Mouse (Mus musculus) liver, embryonic 13.5 days (tissue): ENCODE data around the gene Fndc3a. TPM values are rescaled to one million over a fixed set of nuclear protein-coding genes. Genes with fewer than 3 reads are reported as not detected.

Experiments
- ATAC-seq: fragments of 200-750 bp; cut with Nextera tagmentation; 2 replicates; pipeline ENCODE4 v1.8.0; 2017; ENCODE audit warnings: low read depth, mild to moderate bottlenecking, moderate number of reproducible peaks, moderate library complexity
- DNase-seq: peaks from one replicate; pipeline ENCODE4 v3.0.0; 2022
- H3K27ac ChIP-seq: fragments of 300-500 bp; sonication (generic); 2 replicates; pipeline ENCODE4 v1.5.1; 2015; ENCODE audit warnings: moderate library complexity, mild to moderate bottlenecking, inconsistent platforms
- H3K27me3 ChIP-seq: fragments of 300-500 bp; sonication (generic); 2 replicates; pipeline ENCODE4 v1.6.1; 2015; ENCODE audit warnings: mild to moderate bottlenecking, inconsistent platforms
- H3K36me3 ChIP-seq: fragments of 300-500 bp; sonication (generic); 2 replicates; pipeline ENCODE4 v1.6.1; 2015; ENCODE audit warnings: mild to moderate bottlenecking, inconsistent platforms
- H3K4me1 ChIP-seq: fragments of 300-500 bp; sonication (generic); replicated peaks from 2 replicates; pipeline ENCODE4 v1.6.1; 2015; ENCODE audit warnings: inconsistent platforms
- H3K4me2 ChIP-seq: fragments of 300-500 bp; sonication (generic); 2 replicates; pipeline ENCODE4 v1.6.1; 2015; ENCODE audit warnings: inconsistent platforms, mild to moderate bottlenecking, moderate library complexity
- H3K4me3 ChIP-seq: fragments of 300-500 bp; sonication (generic); replicated peaks from 2 replicates; pipeline ENCODE4 v1.5.1; 2015; ENCODE audit warnings: mild to moderate bottlenecking, inconsistent platforms
- H3K9ac ChIP-seq: fragments of 300-500 bp; sonication (generic); 2 replicates; pipeline ENCODE4 v1.6.1; 2015; ENCODE audit warnings: mild to moderate bottlenecking, inconsistent platforms
- H3K9me3 ChIP-seq: fragments of 300-500 bp; sonication (generic); replicated peaks from 2 replicates; pipeline ENCODE4 v1.6.1; 2016; ENCODE audit warnings: inconsistent platforms
- WGBS: fragments of 180-500 bp; shearing (Covaris S2); methylation state at CpG from one replicate; pipeline ENCODE4 v1.1.7; 2015; ENCODE audit not compliant: insufficient replicate concordance; 5-methylcytosine and 5-hydroxymethylcytosine counted together
- polyA plus RNA-seq: library from polyadenylated mRNA; unstranded; fragments of >200 nt; fragmentation: Nextera tagmentation; extraction: Ambion mirVana; gene quantifications from 2 replicates; pipeline ENCODE4 v1.2.1, GENCODE M21; 2015

Gene Fndc3a
- polyA plus RNA-seq, 1 experiment from 2014 or later = 11.1 TPM

- Histone ChIP-seq H3K27ac (no peak overlapping the region), H3K4me2 (no peak overlapping the region), H3K36me3 (no peaks in the 10 kb centered on the region), H3K4me1 (no peaks in the 10 kb centered on the region; the same call in 1 of the 2 replicates), H3K9me3 (no peaks in the 10 kb centered on the region), H3K27me3 (no peaks in the 10 kb centered on the region), H3K9ac (no peak overlapping the region), H3K4me3 (no peak overlapping the region)
- DNase-seq (no peak), ATAC-seq (peak; percentile 60; the same call in 1 of the 2 replicates)
These were observed 60.5 kb downstream of the Fndc3a start for GRCm38 (mm10) chr14:72649268-72649667.

- H3K27ac ChIP-seq = no peak overlapping the region
- DNase-seq = no peak
These were observed 64.3 kb downstream of the Fndc3a start for GRCm38 (mm10) chr14:72645512-72645911.

DNA sequence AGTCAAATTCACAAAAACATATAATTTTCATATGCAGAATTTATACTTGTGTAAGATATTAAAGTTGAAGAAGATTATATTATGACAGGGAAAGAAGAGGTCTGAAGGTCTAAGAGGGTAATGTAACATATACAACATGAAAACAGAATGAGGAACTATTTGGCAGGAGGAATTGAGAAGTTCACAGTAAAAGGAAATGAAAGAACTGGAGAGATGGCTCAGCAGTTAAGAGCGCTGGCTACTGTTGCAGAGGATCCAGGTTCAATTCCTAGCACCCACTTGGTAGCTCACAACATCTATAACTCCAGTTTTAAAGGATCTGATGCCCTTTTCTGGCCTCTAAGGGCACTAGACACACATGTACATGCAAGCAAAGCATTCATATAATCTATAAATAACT, 65.2 kb downstream of the Fndc3a start:
- H3K36me3 ChIP-seq = no peaks in the 10 kb centered on the region
- H3K4me2 ChIP-seq = no peak overlapping the region
- 68% methylated on average over 1 of the region's 1 CpGs for WGBS
- H3K27me3 ChIP-seq = no peaks in the 10 kb centered on the region
- H3K9ac ChIP-seq = no peak overlapping the region
- H3K4me3 ChIP-seq = no peak overlapping the region
- no peak overlapping the region for H3K27ac ChIP-seq
- H3K4me1 ChIP-seq = no peaks in the 10 kb centered on the region
- ATAC-seq = no peak
- no peaks in the 10 kb centered on the region for H3K9me3 ChIP-seq
- no peak for DNase-seq

More at GRCm38 (mm10) chr14:72645512-72645911, 64.3 kb downstream of the Fndc3a start:
- Histone ChIP-seq H3K36me3 (no peaks in the 10 kb centered on the region), H3K4me2 (no peak overlapping the region), H3K9ac (no peak overlapping the region), H3K27me3 (no peaks in the 10 kb centered on the region), H3K4me1 (no peaks in the 10 kb centered on the region), H3K4me3 (no peak overlapping the region), H3K9me3 (no peaks in the 10 kb centered on the region)
- no peak for ATAC-seq

- no peaks in the 10 kb centered on the region for H3K9me3 ChIP-seq
- WGBS = 80% methylated on average over 6 of the region's 6 CpGs
- H3K4me3 ChIP-seq = no peak overlapping the region
- H3K9ac ChIP-seq = no peak overlapping the region
- DNase-seq = no peak
- no peak overlapping the region for H3K4me2 ChIP-seq
- H3K27ac ChIP-seq = no peak overlapping the region
- H3K4me1 ChIP-seq = 0 out of 2 replicates have a peak, but pooled peaks cover 3% of the 10 kb centered on the region
- no peak for ATAC-seq
- no peaks in the 10 kb centered on the region for H3K27me3 ChIP-seq
- H3K36me3 ChIP-seq = no peaks in the 10 kb centered on the region
These were observed 71.3 kb downstream of the Fndc3a start for GRCm38 (mm10) chr14:72638507-72638906.

GRCm38 (mm10) chr14:72633571-72633970, 76.2 kb downstream of the Fndc3a start:
- Histone ChIP-seq H3K4me1 (0 out of 2 replicates have a peak, but pooled peaks cover 3% of the 10 kb centered on the region), H3K36me3 (no peaks in the 10 kb centered on the region), H3K4me2 (no peak overlapping the region), H3K27me3 (no peaks in the 10 kb centered on the region), H3K9ac (no peak overlapping the region), H3K27ac (no peak overlapping the region), H3K4me3 (no peak overlapping the region), H3K9me3 (no peaks in the 10 kb centered on the region)
- ATAC-seq = no peak
- no peak for DNase-seq
- WGBS = 58% methylated on average over 2 of the region's 2 CpGs

DNA sequence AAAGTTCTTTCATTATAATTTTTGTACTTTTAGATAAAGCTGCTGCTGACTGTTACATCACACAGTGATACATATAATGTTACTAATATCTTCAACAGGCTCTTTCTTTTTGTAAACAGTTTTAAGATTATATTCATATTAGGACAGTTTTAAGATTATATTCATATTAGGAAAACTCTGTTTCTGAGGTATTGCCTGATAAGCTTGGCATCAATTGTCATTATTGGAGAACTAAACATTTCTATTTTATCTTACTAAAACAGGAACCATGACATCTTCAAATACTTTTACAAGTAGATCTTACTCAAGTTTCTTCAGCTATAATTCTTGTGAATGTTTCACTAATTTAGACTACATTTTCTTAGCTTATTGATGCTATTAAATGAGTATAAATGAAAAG, 84.4 kb downstream of the Fndc3a start:
- H3K27ac ChIP-seq = no peak overlapping the region
- ATAC-seq (no peak), DNase-seq (no peak)
- 0 out of 2 replicates have a peak, but pooled peaks cover 3% of the 10 kb centered on the region for H3K36me3 ChIP-seq
- no peak overlapping the region for H3K4me3 ChIP-seq
- H3K9me3 ChIP-seq = no peaks in the 10 kb centered on the region
- H3K27me3 ChIP-seq = no peaks in the 10 kb centered on the region
- H3K4me2 ChIP-seq = no peak overlapping the region
- H3K4me1 ChIP-seq = 0 out of 2 replicates have a peak, but pooled peaks cover 2% of the 10 kb centered on the region
- no peak overlapping the region for H3K9ac ChIP-seq

- DNase-seq (no peak), ATAC-seq (no peak)
- Histone ChIP-seq H3K4me2 (no peak overlapping the region), H3K4me1 (peaks cover 22% of the 10 kb centered on the region), H3K36me3 (no peaks in the 10 kb centered on the region), H3K27ac (no peak overlapping the region), H3K9ac (no peak overlapping the region), H3K4me3 (no peak overlapping the region), H3K27me3 (no peaks in the 10 kb centered on the region), H3K9me3 (no peaks in the 10 kb centered on the region)
- WGBS = 80% methylated on average over 3 of the region's 3 CpGs
These were observed 105.7 kb downstream of the Fndc3a start for GRCm38 (mm10) chr14:72604077-72604476.

DNA sequence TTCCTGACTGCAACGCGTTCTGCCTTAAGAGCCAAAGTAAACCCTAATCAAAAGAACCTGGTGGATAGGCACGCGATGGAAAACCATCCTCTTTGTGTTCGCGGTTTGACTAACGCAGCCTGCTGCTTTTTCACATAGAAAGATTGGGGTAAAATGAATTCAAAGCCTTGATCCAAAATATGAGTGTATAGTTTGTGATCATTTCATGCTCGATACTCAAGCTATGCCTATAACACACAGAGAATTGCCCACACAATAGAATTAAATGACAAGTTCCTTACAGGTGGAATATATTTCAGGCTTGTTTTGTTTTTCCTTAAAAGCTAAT, 106.6 kb downstream of the Fndc3a start:
- Histone ChIP-seq H3K4me3 (peak overlapping the region; percentile 63), H3K36me3 (no peaks in the 10 kb centered on the region), H3K27ac (peak overlapping the region; percentile 54), H3K9me3 (no peaks in the 10 kb centered on the region), H3K4me2 (peak overlapping the region; percentile 66), H3K27me3 (no peaks in the 10 kb centered on the region), H3K9ac (peak overlapping the region; percentile 65), H3K4me1 (peaks cover 22% of the 10 kb centered on the region)
- 2% methylated on average over 8 of the region's 8 CpGs for WGBS
- ATAC-seq = no peak
- DNase-seq = no peak

DNA sequence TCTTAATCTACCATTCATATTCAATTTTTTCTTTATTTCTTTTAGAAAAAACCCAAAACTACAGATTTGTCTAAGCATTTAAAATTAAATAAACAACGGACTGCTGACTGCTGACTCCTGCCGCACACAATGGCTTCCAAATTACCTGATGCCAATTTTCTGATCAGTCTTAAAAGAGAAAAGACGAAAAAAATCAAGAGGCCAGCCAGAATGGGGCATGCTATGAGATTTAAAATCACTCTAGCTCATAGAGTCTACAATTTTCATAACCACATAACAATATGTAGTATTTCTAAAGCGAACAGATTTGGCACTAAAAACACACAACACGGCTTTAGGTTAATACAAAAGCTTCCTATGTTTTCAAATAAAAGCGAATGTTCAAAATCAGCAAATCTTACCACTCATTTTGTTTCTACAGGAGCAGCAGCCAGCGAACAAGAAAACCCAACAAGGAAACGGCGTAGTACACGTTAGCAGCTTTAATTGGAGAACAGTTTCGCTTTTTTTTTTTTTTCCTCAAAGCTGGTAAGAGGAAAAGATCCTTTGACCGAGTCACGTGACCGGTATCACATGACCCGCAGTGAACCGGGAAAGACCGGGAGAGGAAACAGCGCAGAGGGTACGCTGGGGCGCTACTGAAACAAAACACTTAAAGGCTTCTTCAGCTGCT, 107.1 kb downstream of the Fndc3a start:
- no peaks in the 10 kb centered on the region for H3K36me3 ChIP-seq
- H3K4me3 ChIP-seq = peak overlapping the region; percentile 63
- WGBS = 6% methylated on average over 20 of the region's 20 CpGs
- peak overlapping the region; percentile 66 for H3K4me2 ChIP-seq
- no peaks in the 10 kb centered on the region for H3K27me3 ChIP-seq
- H3K27ac ChIP-seq = peak overlapping the region; percentile 54
- no peaks in the 10 kb centered on the region for H3K9me3 ChIP-seq
- H3K4me1 ChIP-seq = peaks cover 22% of the 10 kb centered on the region
- ATAC-seq (peak; percentile 90), DNase-seq (peak; percentile 78)
- H3K9ac ChIP-seq = peak overlapping the region; percentile 65

GRCm38 (mm10) chr14:72601381-72602305, 108.2 kb downstream of the Fndc3a start:
- Histone ChIP-seq H3K4me2 (peak overlapping the region; percentile 66), H3K27ac (no peak overlapping the region), H3K4me3 (peak overlapping the region; percentile 63), H3K36me3 (no peaks in the 10 kb centered on the region), H3K4me1 (peaks cover 22% of the 10 kb centered on the region), H3K9me3 (no peaks in the 10 kb centered on the region), H3K9ac (peak overlapping the region; percentile 65), H3K27me3 (no peaks in the 10 kb centered on the region)
- DNase-seq (no peak), ATAC-seq (no peak)
- WGBS = 71% methylated on average over 5 of the region's 5 CpGs

DNA sequence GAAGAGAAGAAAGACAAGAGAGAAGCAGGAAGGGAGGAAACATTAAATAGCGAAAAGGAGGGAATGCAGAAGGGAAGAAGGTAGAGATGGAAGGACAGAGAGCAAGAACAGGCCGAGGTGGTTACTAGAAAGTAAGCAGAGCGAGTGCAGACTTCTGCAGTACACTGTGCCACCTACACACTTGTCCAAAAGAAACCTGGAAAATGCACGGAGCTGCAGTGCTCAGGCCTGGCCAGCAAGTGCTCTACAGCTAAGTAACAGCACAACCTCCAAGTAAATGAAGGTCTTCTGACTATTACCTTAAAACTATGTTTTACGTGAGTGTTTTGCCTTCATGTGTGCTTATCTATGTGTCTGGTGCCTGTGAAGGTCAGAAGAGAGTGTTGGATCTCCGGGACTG, 109.4 kb downstream of the Fndc3a start:
- H3K36me3 ChIP-seq = no peaks in the 10 kb centered on the region
- H3K4me3 ChIP-seq = no peak overlapping the region
- H3K4me1 ChIP-seq = peaks cover 22% of the 10 kb centered on the region
- H3K9me3 ChIP-seq = no peaks in the 10 kb centered on the region
- H3K27me3 ChIP-seq = no peaks in the 10 kb centered on the region
- ATAC-seq (no peak), DNase-seq (no peak)
- WGBS = 74% methylated on average over 6 of the region's 6 CpGs
- H3K27ac ChIP-seq = no peak overlapping the region
- H3K4me2 ChIP-seq = 0 out of 2 replicates have a peak overlapping the region, but pooled peaks have one; percentile 12
- no peak overlapping the region for H3K9ac ChIP-seq
